Mouse (Mus musculus) forebrain, embryonic 11.5 days (tissue): Measurements from ENCODE around the gene Myo16. TPM values are rescaled to one million over a fixed set of nuclear protein-coding genes. Genes with fewer than 3 reads are reported as not detected.
A peak's percentile ranks its signal among the peaks of the same experiment; 100 is the strongest.

Experiments used
- ATAC-seq: fragments of 200-750 bp; cut with Nextera tagmentation; replicated peaks from 2 replicates; pipeline ENCODE4 v1.8.0; 2017; ENCODE audit warnings: moderate TSS enrichment; ENCODE audit not compliant: low FRiP score
- DNase-seq: peaks from one replicate; pipeline ENCODE4 v3.0.0-alpha.2; 2017; ENCODE audit warnings: low spot score
- H3K27ac ChIP-seq: fragments of 300-500 bp; sonication (generic); 2 replicates; pipeline ENCODE4 v1.5.1; 2014; ENCODE audit warnings: low read depth, low read length
- H3K27me3 ChIP-seq: fragments of 300-500 bp; sonication (generic); 2 replicates; pipeline ENCODE4 v1.6.1; 2014; ENCODE audit warnings: mild to moderate bottlenecking, low read length, mixed read lengths; ENCODE audit not compliant: control insufficient read depth, insufficient read depth
- H3K36me3 ChIP-seq: fragments of 300-500 bp; sonication (generic); 2 replicates; pipeline ENCODE4 v1.6.1; 2014; ENCODE audit warnings: mild to moderate bottlenecking, low read length, moderate library complexity, mixed read lengths; ENCODE audit not compliant: control insufficient read depth, insufficient read depth
- H3K4me1 ChIP-seq: fragments of 300-500 bp; sonication (generic); replicated peaks from 2 replicates; pipeline ENCODE4 v1.6.1; 2014; ENCODE audit warnings: low read length, mixed read lengths; ENCODE audit not compliant: control insufficient read depth, insufficient read depth
- H3K4me2 ChIP-seq: fragments of 300-500 bp; sonication (generic); 2 replicates; pipeline ENCODE4 v1.6.1; 2014; ENCODE audit warnings: low read depth, mild to moderate bottlenecking, low read length, moderate library complexity, mixed read lengths; ENCODE audit not compliant: severe bottlenecking
- H3K4me3 ChIP-seq: fragments of 300-500 bp; sonication (generic); 2 replicates; pipeline ENCODE4 v1.5.1; 2014; ENCODE audit warnings: low read depth, low read length
- H3K9ac ChIP-seq: fragments of 300-500 bp; sonication (generic); 2 replicates; pipeline ENCODE4 v1.6.1; 2014; ENCODE audit warnings: low read length
- H3K9me3 ChIP-seq: fragments of 300-500 bp; sonication (generic); 2 replicates; pipeline ENCODE4 v1.6.1; 2016; ENCODE audit warnings: low read length, mixed read lengths; ENCODE audit not compliant: control insufficient read depth
- WGBS: fragments of 180-500 bp; shearing (Covaris S2); extraction: QIAGEN DNeasy Blood & Tissue Kit; methylation state at CpG from one replicate; pipeline ENCODE4 v1.1.7; 2014; 5-methylcytosine and 5-hydroxymethylcytosine counted together
- polyA plus RNA-seq: library from polyadenylated mRNA; unstranded; fragments of >200 nt; fragmentation: Nextera tagmentation; extraction: Ambion mirVana; gene quantifications from 2 replicates; pipeline ENCODE4 v1.2.1, GENCODE M21; 2014

Gene Myo16
- polyA plus RNA-seq, 1 experiment from 2014 or later, result 1.6 TPM

- DNase-seq (peak; percentile 87), ATAC-seq (no peak)
- Histone ChIP-seq H3K4me3 (no peak overlapping the region), H3K4me2 (no peak overlapping the region), H3K36me3 (no peaks in the 10 kb centered on the region), H3K4me1 (0 out of 2 replicates have a peak, but pooled peaks cover 2% of the 10 kb centered on the region), H3K9me3 (no peaks in the 10 kb centered on the region), H3K27ac (no peak overlapping the region), H3K27me3 (no peaks in the 10 kb centered on the region), H3K9ac (no peak overlapping the region)
- WGBS, result 22% methylated on average over 6 of the region's 6 CpGs
These were observed 420.4 kb downstream of the Myo16 start for GRCm38 (mm10) chr8:10574096-10574495.

- no peaks in the 10 kb centered on the region for H3K27me3 ChIP-seq
- H3K4me2 ChIP-seq, result no peak overlapping the region
- H3K27ac ChIP-seq, result no peak overlapping the region
- no peaks in the 10 kb centered on the region for H3K9me3 ChIP-seq
- no peak overlapping the region for H3K4me3 ChIP-seq
- DNase-seq, result no peak
- WGBS, result 94% methylated on average over 10 of the region's 10 CpGs
- 0 out of 2 replicates have a peak, but pooled peaks cover 2% of the 10 kb centered on the region for H3K4me1 ChIP-seq
- no peaks in the 10 kb centered on the region for H3K36me3 ChIP-seq
- no peak overlapping the region for H3K9ac ChIP-seq
- ATAC-seq, result no peak
These were observed 421.5 kb downstream of the Myo16 start for GRCm38 (mm10) chr8:10575244-10575643.

- no peak overlapping the region for H3K4me2 ChIP-seq
- peak; percentile 65 for DNase-seq
These were observed 433.4 kb downstream of the Myo16 start for GRCm38 (mm10) chr8:10586956-10587744.

GRCm38 (mm10) chr8:10589422-10589933 lies 435.8 kb downstream of the Myo16 start:
- Histone ChIP-seq H3K4me1 (peaks cover 4% of the 10 kb centered on the region; the same call in 1 of the 2 replicates), H3K36me3 (no peaks in the 10 kb centered on the region), H3K27ac (no peak overlapping the region), H3K4me3 (no peak overlapping the region), H3K9me3 (no peaks in the 10 kb centered on the region), H3K27me3 (no peaks in the 10 kb centered on the region), H3K4me2 (no peak overlapping the region), H3K9ac (no peak overlapping the region)
- no peak for ATAC-seq
- 86% methylated on average over 11 of the region's 11 CpGs for WGBS
- no peak for DNase-seq

More at GRCm38 (mm10) chr8:10586956-10587744, 433.4 kb downstream of the Myo16 start:
- Histone ChIP-seq H3K9me3 (no peaks in the 10 kb centered on the region), H3K27me3 (no peaks in the 10 kb centered on the region), H3K4me1 (peaks cover 4% of the 10 kb centered on the region; the same call in 1 of the 2 replicates), H3K36me3 (no peaks in the 10 kb centered on the region), H3K4me3 (no peak overlapping the region), H3K9ac (no peak overlapping the region), H3K27ac (no peak overlapping the region)
- WGBS, result 31% methylated on average over 10 of the region's 14 CpGs
- 0 out of 2 replicates have a peak, but pooled peaks have one; percentile 27 for ATAC-seq

GRCm38 (mm10) chr8:10592917-10593316 lies 439.2 kb downstream of the Myo16 start:
- H3K9ac ChIP-seq, result no peak overlapping the region
- peaks cover 2% of the 10 kb centered on the region; the same call in 1 of the 2 replicates for H3K27me3 ChIP-seq
- H3K4me2 ChIP-seq, result no peak overlapping the region
- no peak overlapping the region for H3K27ac ChIP-seq
- H3K4me1 ChIP-seq, result no peaks in the 10 kb centered on the region
- DNase-seq (no peak), ATAC-seq (no peak)
- no peaks in the 10 kb centered on the region for H3K36me3 ChIP-seq
- no peaks in the 10 kb centered on the region for H3K9me3 ChIP-seq
- no peak overlapping the region for H3K4me3 ChIP-seq
- WGBS, result 92% methylated on average over 6 of the region's 6 CpGs

- DNase-seq (no peak), ATAC-seq (no peak)
- Histone ChIP-seq H3K9ac (no peak overlapping the region), H3K36me3 (no peaks in the 10 kb centered on the region), H3K4me3 (no peak overlapping the region), H3K4me1 (no peaks in the 10 kb centered on the region), H3K27ac (no peak overlapping the region), H3K4me2 (no peak overlapping the region), H3K9me3 (no peaks in the 10 kb centered on the region), H3K27me3 (peaks cover 2% of the 10 kb centered on the region; the same call in 1 of the 2 replicates)
- WGBS, result 85% methylated on average over 3 of the region's 3 CpGs
These were observed 442.6 kb downstream of the Myo16 start for GRCm38 (mm10) chr8:10596353-10596752.

GRCm38 (mm10) chr8:10597595-10597994 lies 443.9 kb downstream of the Myo16 start:
- H3K9me3 ChIP-seq, result no peaks in the 10 kb centered on the region
- no peaks in the 10 kb centered on the region for H3K36me3 ChIP-seq
- no peak overlapping the region for H3K27ac ChIP-seq
- ATAC-seq (no peak), DNase-seq (no peak)
- H3K27me3 ChIP-seq, result peaks cover 2% of the 10 kb centered on the region; the same call in 1 of the 2 replicates
- H3K4me1 ChIP-seq, result no peaks in the 10 kb centered on the region
- H3K4me2 ChIP-seq, result no peak overlapping the region
- H3K9ac ChIP-seq, result no peak overlapping the region
- WGBS, result 86% methylated on average over 5 of the region's 5 CpGs
- no peak overlapping the region for H3K4me3 ChIP-seq

- Histone ChIP-seq H3K4me3 (no peak overlapping the region), H3K4me2 (no peak overlapping the region), H3K9ac (no peak overlapping the region), H3K9me3 (no peaks in the 10 kb centered on the region), H3K4me1 (no peaks in the 10 kb centered on the region), H3K36me3 (no peaks in the 10 kb centered on the region), H3K27me3 (peaks cover 2% of the 10 kb centered on the region; the same call in 1 of the 2 replicates), H3K27ac (no peak overlapping the region)
- 88% methylated on average over 5 of the region's 5 CpGs for WGBS
- ATAC-seq (no peak), DNase-seq (no peak)
These were observed 445.2 kb downstream of the Myo16 start for GRCm38 (mm10) chr8:10598889-10599288.
